Mouse (Mus musculus) lung, postnatal 25 days (tissue): ENCODE measurements around the gene Kdm2a.
"Not testable (repeated sequence)": the region's sequence is repeated elsewhere in the genome, so short reads cannot be mapped to it uniquely, and the experiment has no call there.

Experiments
- DNase-seq: peaks from one replicate; pipeline ENCODE4 v3.0.0; 2022; ENCODE audit warnings: low spot score

Gene Kdm2a

DNA sequence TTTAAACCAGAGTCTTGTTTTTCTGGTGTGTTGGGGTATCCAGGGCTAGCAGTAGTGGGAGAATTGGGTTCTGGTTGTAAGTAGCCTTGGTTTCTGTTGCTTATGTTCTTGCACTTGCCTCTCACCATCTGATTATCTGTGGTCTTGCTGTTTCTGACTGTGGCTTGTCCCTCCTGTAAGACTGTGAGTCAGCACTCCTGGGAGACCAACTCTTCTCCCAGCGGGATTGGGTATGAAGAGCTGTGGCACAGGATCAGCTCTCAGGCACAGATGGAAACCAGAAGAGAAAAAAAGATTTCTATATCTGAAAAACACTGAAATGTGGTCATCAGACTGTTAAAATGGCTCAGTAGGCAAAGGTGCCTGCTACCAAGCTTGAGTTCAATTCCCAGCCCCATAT lies 16.5 kb upstream of the Kdm2a start:
- DNase-seq: no peak

DNA sequence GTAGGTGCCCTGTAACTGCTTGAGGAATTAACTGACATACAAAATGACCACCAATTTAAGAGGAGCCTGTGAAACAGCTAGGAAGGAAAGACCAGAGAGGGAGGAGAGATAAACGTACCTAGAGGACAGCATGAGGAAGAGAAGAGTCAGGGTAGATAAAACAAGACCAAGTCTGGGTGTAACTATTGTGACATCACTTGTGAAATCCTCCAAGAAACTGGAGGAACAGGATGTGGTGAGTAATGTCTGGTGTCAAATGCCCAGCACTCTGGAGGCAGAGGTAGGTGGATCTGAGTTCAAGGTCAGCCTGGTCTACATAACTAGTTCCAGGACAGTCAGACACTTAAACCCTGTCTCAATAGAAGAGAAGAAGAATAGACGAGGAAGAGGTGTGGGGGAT lies 11.0 kb upstream of the Kdm2a start:
- peak; percentile 34 for DNase-seq

DNA sequence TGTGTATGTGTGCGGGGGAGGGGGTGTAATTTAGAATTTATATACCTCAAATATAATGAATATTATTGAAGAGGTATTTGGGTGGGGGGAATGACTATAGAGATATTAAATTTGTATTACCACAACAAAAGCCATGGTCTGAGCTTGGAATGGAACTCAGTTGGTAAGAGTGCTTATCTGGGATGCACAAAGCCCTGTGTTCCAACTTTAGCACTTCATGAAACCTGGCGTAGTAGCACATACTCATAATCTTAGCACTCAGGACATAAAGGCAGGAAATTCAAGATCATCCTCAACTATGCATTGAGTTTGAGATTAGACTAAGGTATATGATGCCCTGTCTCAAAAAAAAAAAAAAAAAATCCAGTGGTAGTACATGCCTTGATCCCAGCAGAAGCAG lies 6.8 kb upstream of the Kdm2a start:
- DNase-seq: no peak

- DNase-seq: no peak
Measured at GRCm38 (mm10) chr19:4398959-4399358, 874 bp upstream of the Kdm2a start.

GRCm38 (mm10) chr19:4398630-4398948 lies 504 bp upstream of the Kdm2a start:
- no peak for DNase-seq

DNA sequence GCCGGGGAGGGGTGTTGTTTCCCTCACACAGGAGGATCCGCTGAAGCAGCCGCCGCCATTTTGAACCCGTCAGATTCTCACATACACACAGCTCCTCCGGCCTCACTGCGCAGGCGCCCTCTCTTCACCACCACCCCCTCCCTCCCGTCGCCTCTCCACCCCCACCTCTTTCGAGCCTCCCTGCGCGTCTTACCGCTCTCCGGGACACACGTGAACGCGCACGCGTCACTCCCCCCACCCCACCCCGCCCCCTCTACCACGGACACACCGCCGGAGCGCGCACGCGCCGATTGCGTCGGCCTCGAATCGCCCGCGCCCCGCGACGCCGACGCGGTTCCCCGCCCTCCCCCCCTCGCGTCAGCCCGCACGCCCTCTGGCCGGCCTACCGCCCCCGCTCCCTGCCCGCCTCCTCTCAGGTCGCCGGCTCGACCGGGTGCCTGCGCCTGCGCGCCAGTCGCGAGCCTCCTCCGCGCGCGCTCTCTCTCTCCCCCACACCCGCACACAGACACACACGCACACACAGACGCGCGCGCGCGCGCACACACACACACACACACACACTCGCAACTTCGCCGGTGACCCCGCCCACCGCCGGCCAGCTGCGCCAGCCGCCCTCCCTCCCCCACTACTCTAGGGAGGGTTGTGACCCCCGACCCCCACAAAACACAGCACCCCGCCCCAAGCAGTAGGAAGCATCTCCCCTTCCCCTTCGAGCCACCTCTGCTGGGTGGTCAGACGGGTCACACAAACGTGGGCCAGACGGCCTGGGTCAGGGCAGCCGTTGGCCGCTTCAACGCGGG lies 887 bp downstream of the Kdm2a start:
- DNase-seq: peak; percentile 95

- DNase-seq: peak; percentile 31
Measured at GRCm38 (mm10) chr19:4396081-4396997, 1.7 kb downstream of the Kdm2a start.

DNA sequence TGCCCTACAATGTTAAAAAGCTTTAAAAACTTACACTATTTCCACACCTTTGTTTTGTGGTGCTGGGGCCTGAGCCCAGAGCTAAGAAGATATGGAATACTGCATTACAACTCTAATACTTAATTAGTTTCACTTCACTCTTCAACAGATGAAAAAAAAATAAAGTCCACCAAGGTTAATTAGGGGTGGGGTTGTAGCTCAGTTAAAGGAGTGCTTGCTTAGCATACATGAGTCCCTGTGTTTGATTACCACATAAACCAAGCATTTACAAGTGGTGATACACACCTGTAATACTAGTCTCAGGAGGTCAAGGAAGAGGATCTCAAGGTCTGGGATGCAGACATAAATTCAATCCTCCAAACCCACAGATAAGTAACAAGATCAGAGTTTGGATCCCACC lies 10.8 kb downstream of the Kdm2a start:
- no peak for DNase-seq

DNA sequence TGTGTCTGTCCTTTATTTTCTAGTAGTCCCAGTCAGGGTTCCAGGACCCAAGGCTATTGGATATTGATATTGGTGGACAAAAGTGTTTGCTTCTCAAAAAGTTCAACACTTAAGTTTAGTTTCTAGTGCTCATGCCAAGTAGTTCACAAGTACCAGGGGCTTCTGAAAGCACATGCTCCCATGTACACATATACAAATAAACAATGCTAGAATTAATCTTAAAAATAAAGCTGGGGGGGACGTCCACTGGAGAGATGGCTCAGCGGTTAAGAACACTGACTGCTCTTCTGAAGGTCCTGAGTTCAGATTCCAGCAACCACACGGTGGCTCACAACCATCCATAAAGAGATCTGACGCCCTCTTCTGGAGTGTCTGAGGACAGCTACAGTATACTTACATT lies 13.1 kb downstream of the Kdm2a start:
- DNase-seq: no peak

DNA sequence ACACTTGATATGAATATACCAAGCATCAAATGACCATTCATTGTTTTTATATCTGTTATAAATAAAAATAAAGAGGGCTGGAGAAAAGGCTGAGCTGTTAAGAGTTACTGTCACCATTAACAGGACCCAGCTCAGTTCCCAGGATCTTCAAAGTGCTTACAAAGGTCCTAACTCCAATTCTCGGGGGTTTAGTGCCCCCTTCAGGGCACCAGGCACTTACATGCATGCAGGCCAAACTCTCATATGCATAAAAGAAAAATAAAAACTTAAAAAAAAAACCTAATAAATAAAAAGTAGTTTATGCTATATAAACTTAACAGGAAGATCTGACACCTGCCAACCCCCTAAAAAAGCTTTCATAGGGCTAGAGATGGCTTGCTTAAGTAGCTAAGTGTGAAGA lies 13.8 kb downstream of the Kdm2a start:
- DNase-seq: no peak

DNA sequence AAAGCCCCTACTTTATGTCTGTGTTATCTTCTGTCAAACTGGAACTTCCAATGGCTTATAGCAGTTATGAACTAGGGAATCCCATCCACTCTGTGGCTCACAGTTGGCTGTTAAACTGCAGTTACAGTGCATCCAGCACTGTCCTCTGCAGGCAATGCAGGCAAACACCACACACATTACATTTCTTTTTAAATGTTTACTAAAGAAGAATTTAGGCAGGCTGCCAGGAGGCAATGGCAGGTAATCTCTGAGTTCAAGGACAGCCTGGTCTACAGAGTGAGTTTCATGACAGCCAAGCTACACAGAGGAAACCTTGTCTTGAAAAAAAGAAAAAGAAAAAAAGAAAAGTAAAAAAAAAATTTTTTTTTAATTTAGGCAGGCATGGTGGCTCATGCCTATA lies 14.8 kb downstream of the Kdm2a start:
- DNase-seq: no peak

DNA sequence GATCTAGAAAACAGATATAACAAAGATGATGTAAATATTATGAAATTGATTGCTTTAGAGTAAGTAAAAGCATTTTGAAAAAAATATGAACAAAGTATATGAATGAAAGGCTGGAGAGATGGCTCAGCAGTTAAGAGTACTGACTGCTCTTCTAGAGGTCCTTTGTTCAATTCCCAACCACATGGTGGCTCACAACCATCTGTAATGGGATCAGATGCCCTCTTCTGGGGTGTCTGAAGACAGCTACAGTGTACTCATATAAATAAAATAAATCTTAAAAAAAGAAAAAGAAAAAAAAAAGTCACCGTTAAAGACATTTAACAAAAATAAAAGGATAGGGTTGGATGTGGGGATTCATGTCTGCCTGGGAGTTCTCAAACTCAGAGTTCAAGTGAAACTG lies 15.8 kb downstream of the Kdm2a start:
- DNase-seq: not testable (repeated sequence)

DNA sequence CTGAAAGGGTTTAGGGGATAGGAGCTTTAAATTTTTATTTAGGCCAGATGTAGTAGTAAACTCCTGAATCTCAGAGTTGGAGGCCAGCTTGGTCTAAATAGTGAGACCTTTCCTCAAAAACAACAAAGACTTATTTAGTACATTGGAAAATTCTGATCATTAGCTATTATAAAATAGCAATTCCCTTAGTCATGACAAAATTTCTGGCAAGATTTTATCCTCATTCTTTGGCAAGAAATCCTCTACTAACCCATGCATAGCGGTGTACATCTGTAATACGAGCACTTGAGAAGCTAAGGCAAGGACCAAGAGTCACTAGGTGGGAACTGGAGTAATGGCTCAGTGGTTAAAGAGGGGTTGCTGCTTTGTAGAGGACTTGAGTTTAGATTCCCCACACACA lies 27.4 kb downstream of the Kdm2a start:
- DNase-seq: no peak

DNA sequence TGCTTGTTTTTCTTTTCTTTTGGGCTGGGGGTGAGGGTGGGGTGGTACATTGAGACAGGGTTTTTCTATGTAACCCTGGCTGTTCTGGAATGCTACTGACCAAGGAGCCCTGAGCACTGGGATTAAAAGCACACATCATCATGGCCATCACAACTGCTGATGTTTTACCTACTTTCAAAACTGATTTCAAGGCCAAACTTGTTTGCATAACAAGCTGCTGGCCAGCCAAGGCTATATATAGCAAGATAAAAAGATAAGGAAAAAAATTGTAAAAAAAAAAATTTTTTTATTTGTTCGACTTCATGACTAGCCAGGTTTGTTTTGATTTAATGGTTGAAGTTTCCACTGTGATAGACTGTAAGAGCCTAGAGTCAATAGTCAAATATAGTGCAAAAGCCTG lies 27.8 kb downstream of the Kdm2a start:
- DNase-seq: no peak

DNA sequence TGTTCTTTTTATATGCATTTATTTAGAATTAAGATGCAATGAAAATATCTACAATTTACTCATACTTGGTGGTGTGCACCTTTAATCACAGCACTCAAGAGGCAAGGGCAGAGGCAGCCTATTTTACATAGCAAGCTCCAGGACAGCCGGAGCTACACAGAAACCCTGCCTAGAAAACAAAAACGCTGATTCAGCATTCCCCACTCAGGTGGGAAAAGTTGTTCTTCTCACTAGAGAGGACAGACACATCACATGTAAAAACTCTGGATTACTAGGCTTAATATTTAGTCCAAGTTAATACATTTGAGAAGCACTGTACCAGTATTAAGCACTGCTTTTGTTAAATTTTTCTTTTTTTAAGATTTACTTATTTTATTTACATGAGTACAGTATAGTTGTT lies 48.6 kb downstream of the Kdm2a start:
- no peak for DNase-seq

- no peak for DNase-seq
Measured at GRCm38 (mm10) chr19:4346479-4346878, 51.6 kb downstream of the Kdm2a start.

DNA sequence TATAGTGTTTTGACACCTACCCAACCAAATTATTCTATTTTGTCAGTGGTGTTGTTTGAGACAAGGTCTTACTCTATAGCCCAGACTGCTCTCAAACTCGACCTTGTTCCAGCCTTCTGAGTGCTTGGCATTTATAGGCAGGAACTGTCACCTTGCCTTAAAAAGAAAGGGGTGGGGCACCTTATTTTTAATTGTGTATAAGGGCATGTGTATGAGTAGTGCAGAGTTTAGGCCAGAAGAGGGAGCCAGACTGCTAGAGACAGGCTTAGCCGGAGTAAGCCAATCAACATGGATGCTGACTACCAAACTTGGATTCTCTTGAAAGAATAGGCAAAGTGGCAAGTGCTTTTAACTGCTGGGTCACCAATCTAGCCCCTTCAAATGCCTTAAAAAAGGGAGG lies 59.9 kb downstream of the Kdm2a start:
- DNase-seq: peak; percentile 86

DNA sequence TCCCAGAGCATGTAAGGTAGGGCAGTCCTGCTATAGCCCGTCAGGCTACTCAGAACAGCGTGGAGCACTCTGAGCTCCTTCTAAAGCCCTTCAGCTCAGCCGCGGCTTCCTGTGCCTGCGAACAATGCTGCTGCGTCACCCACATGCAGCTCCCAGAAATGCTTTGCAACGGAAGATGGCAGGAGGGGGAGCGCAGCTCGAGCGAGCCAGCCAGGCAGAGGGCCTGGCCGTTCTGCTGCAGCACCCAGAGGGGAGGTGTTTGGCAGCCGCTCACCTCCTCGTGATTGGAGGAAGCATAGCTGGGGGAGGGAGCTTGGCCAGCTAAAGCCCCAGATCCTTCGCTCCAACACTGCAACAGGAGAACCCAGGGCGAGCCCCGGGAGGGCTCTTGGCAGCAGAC lies 64.3 kb downstream of the Kdm2a start:
- peak; percentile 97 for DNase-seq

DNA sequence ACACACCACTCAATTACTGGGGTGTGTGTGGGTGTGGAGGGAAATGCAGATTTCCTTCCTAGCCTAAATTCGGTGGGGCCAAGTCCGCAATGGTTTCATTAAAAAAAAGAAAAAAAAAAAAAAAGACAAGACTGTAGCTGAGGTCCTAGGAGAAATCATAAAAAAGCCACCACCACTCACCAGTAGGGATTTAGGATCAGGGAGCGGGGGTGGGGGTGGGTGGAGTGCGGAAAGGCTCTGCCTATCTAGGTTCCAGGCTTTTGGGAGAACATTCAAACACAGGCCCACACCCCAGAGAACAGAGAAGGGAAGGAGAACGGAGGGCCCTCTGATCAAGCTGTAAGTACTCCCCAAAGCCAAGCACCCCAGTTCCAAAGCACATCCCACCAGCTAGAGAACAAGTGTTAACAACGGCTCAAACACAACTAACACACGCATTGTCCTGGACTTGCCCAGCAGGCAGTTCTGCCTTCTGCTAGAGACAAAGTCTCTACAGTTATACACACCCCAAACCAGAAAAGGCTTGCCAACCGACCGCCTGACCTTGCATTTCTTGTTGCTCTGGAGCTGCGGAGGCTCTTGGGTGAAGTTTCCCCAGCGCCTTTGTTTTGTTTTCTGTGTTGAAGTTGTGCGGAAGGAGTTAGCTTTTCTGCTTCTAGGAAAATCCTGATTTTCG lies 64.8 kb downstream of the Kdm2a start:
- no peak for DNase-seq

DNA sequence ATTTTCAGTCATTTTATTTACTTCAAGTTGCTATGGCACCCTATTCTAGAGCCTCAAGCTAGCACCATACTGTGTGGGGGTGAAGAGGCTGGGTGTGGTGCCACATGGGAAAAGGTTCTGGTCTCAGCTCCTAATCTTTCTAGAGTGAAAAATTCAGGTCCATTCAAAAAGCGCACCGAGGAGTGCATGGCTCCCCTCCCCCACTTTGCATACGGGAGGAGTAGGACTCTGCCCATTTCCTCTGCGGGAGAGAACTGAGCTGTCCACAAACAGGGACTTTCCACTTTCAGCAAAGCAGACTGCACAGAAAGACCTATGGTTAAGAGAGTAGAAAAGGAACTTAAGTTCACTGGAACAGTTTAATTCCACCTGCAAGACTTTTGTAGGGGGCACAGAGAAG lies 65.4 kb downstream of the Kdm2a start:
- peak; percentile 59 for DNase-seq

GRCm38 (mm10) chr19:4331273-4331672 lies 66.8 kb downstream of the Kdm2a start:
- DNase-seq: no peak

DNA sequence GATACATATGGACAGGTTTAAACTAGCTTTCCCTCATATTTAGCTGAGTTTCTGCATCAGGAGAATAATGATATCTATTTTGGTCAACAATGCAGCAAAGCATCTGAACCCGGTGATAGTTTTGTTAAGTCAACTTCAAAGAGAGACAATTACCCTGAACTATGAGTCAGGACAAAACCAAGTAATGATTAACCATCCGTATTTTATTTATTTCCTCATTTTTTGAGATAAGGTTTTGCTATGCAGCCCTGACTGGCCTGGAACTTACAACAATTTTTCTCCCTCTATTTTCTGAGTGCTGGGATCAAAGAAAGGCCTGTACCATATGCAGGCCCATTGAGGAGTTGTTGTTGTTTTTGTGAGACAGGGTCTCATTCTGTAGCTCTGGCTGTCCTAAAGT lies 67.5 kb downstream of the Kdm2a start:
- no peak for DNase-seq

DNA sequence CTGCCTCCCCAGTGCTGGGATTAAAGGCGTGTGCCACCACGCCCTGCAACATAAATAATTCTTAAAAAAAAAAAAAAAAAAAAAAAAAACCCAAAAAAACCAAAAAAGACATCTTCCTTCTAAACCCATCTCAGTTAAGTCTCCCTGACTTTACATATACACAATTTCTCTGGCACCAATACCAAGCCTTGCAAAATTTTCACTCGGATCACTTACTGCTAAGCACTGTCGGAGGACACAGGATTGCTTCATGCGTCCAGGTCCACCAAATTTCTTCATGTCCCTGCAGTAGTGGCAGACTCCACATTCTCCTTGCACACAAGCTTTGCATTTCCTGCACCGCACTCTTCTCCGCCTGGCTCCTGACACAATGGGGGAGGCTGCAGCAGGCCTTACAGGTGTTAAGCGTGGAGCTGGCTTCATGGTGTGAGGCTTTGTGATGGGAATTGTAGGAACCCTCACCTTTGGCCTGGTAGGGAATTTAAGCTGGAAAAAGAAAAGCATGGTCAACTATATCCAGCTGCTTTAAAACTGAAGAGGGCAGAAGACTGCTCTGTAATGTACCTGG lies 69.3 kb downstream of the Kdm2a start:
- DNase-seq: no peak
